Mouse (Mus musculus) MEL (cell line): ENCODE data around the gene Zfp157. TPM values are rescaled to one million over a fixed set of nuclear protein-coding genes. Genes with fewer than 3 reads are reported as not detected.
"Not testable (repeated sequence)": the region's sequence is repeated elsewhere in the genome, so short reads cannot be mapped to it uniquely, and the experiment has no call there.

ENCODE experiments used
- DNase-seq: peaks from one replicate; pipeline ENCODE4 v3.0.0; 2011; ENCODE audit warnings: low read depth, low spot score
- H3K27ac ChIP-seq: 2 replicates; pipeline ENCODE4 v1.5.1; 2012; ENCODE audit warnings: low read depth, mild to moderate bottlenecking, control low read depth, low read length, moderate library complexity; ENCODE audit not compliant: control insufficient read depth
- H3K27me3 ChIP-seq, 2 experiments: fragments of 150-350 bp in 1 of 2; sonication (generic) in 1 of 2; 2 replicates each; pipeline ENCODE4 v1.6.1; 2012; ENCODE audit warnings: low read length in 2 of 2, mild to moderate bottlenecking in 2 of 2, improper control_type of control experiment in 1 of 2, moderate library complexity in 1 of 2; ENCODE audit not compliant: insufficient read depth in 2 of 2, control insufficient read depth in 1 of 2
- H3K36me3 ChIP-seq, 2 experiments: 2 replicates each; pipeline ENCODE4 v1.6.1; 2012 to 2014; ENCODE audit warnings: low read length in 2 of 2, improper control_type of control experiment in 1 of 2, inconsistent platforms in 1 of 2, mild to moderate bottlenecking in 1 of 2; ENCODE audit not compliant: insufficient read depth in 2 of 2, control insufficient read depth in 1 of 2
- H3K4me1 ChIP-seq, 2 experiments: fragments of 150-350 bp in 1 of 2; sonication (generic) in 1 of 2; 2 replicates each; pipeline ENCODE4 v1.6.1; 2012; ENCODE audit warnings: low read length in 2 of 2, improper control_type of control experiment in 1 of 2, mild to moderate bottlenecking in 1 of 2; ENCODE audit not compliant: insufficient read depth in 2 of 2, control insufficient read depth in 1 of 2
- H3K4me3 ChIP-seq, 2 experiments: fragments of 150-350 bp in 1 of 2; sonication (generic) in 1 of 2; 2 replicates each; pipeline ENCODE4 v1.5.1; 2012; ENCODE audit warnings: low read depth in 2 of 2, low read length in 2 of 2, mild to moderate bottlenecking in 2 of 2, moderate library complexity in 2 of 2, control low read depth in 1 of 2, improper control_type of control experiment in 1 of 2; ENCODE audit not compliant: control insufficient read depth in 1 of 2, insufficient read depth in 1 of 2
- H3K79me2 ChIP-seq: 2 replicates; pipeline ENCODE4 v1.6.1; 2012; ENCODE audit warnings: mild to moderate bottlenecking, low read length, moderate library complexity; ENCODE audit not compliant: control insufficient read depth, poor library complexity, insufficient read depth
- H3K9ac ChIP-seq: 2 replicates; pipeline ENCODE4 v1.6.1; 2012; ENCODE audit warnings: low read depth, mild to moderate bottlenecking, control low read depth, low read length, moderate library complexity; ENCODE audit not compliant: control insufficient read depth, poor library complexity, severe bottlenecking
- H3K9me3 ChIP-seq: fragments of 150-350 bp; sonication (generic); replicated peaks from 2 replicates; pipeline ENCODE4 v1.6.1; 2012; ENCODE audit warnings: mild to moderate bottlenecking, low read length, improper control_type of control experiment, moderate library complexity; ENCODE audit not compliant: insufficient read depth
- E2F4 ChIP-seq: IDR thresholded peaks from 2 replicates; pipeline ENCODE4 v1.6.1; 2011; ENCODE audit warnings: low read depth, low read length, improper control_type of control experiment, borderline replicate concordance
- GATA1 ChIP-seq: IDR thresholded peaks from 2 replicates; pipeline ENCODE4 v1.6.1; 2011; ENCODE audit warnings: low read depth, low read length, improper control_type of control experiment
- JUND ChIP-seq: IDR thresholded peaks from 2 replicates; pipeline ENCODE4 v1.6.1; 2011; ENCODE audit warnings: low read depth, mild to moderate bottlenecking, improper control_type of control experiment, low read length
- MEF2A ChIP-seq: IDR thresholded peaks from 2 replicates; pipeline ENCODE4 v1.6.1; 2014; ENCODE audit warnings: low read depth, mild to moderate bottlenecking, inconsistent platforms, low read length, improper control_type of control experiment; ENCODE audit not compliant: poor library complexity, insufficient replicate concordance, severe bottlenecking; ENCODE audit errors: extremely low read depth
- MXI1 ChIP-seq: IDR thresholded peaks from 2 replicates; pipeline ENCODE4 v1.6.1; 2011; ENCODE audit warnings: mild to moderate bottlenecking, low read depth, low read length, improper control_type of control experiment
- MYB ChIP-seq: IDR thresholded peaks from 2 replicates; pipeline ENCODE4 v1.6.1; 2011; ENCODE audit warnings: mild to moderate bottlenecking, low read depth, low read length, improper control_type of control experiment
- NELFE ChIP-seq: IDR thresholded peaks from 2 replicates; pipeline ENCODE4 v1.6.1; 2011; ENCODE audit warnings: low read depth, low read length, improper control_type of control experiment
- POLR2A ChIP-seq, 2 experiments: IDR thresholded peaks; 2 replicates each; pipeline ENCODE4 v1.6.1; 2011 to 2012; ENCODE audit warnings: low read length in 2 of 2, mild to moderate bottlenecking in 2 of 2, control low read depth in 1 of 2, improper control_type of control experiment in 1 of 2, low read depth in 1 of 2, moderate library complexity in 1 of 2; ENCODE audit not compliant: control insufficient read depth in 1 of 2, insufficient read depth in 1 of 2, poor library complexity in 1 of 2
- POLR2AphosphoS2 ChIP-seq: IDR thresholded peaks from 2 replicates; pipeline ENCODE4 v1.6.1; 2011; ENCODE audit warnings: low read length, improper control_type of control experiment
- RCOR1 ChIP-seq: IDR thresholded peaks from 2 replicates; pipeline ENCODE4 v1.6.1; 2012; ENCODE audit warnings: low read depth, mild to moderate bottlenecking, inconsistent platforms, low read length, improper control_type of control experiment
- TCF12 ChIP-seq: IDR thresholded peaks from 2 replicates; pipeline ENCODE4 v1.6.1; 2014; ENCODE audit warnings: low read depth, mild to moderate bottlenecking, inconsistent platforms, low read length, improper control_type of control experiment, moderate library complexity
- UBTF ChIP-seq: IDR thresholded peaks from 2 replicates; pipeline ENCODE4 v1.6.1; 2012; ENCODE audit warnings: low read depth, mild to moderate bottlenecking, inconsistent platforms, low read length, improper control_type of control experiment, moderate library complexity, borderline replicate concordance; ENCODE audit not compliant: insufficient read depth
- USF2 ChIP-seq, 2 experiments: IDR thresholded peaks; 2 replicates each; pipeline ENCODE4 v1.6.1; 2011 to 2012; ENCODE audit warnings: improper control_type of control experiment in 2 of 2, low read length in 2 of 2, borderline replicate concordance in 1 of 2, inconsistent platforms in 1 of 2, low read depth in 1 of 2, mild to moderate bottlenecking in 1 of 2; ENCODE audit not compliant: insufficient read depth in 1 of 2
- ZKSCAN1 ChIP-seq: IDR thresholded peaks from 2 replicates; pipeline ENCODE4 v1.6.1; 2012; ENCODE audit warnings: low read depth, mild to moderate bottlenecking, inconsistent platforms, low read length, improper control_type of control experiment, moderate library complexity
- polyA plus RNA-seq, 2 experiments: library from polyadenylated mRNA; stranded (reverse) in 1 of 2; unstranded in 1 of 2; fragments of >175 nt in 1 of 2; fragments of >200 nt in 1 of 2; gene quantifications; 2 replicates each; pipeline versions ENCODE4 v1.2.1 to v1.2.4; 2012; ENCODE audit warnings: low replicate concordance in 2 of 2, low read depth in 1 of 2; ENCODE audit not compliant: insufficient read length in 2 of 2, insufficient read depth in 1 of 2, missing spikeins in 1 of 2
- total RNA-seq: library from RNA; depleted of rRNA; stranded (reverse); fragments of 300-350 nt; gene quantifications from 2 replicates; pipeline ENCODE4 v1.2.3, GENCODE M21; 2012

The Zfp157 gene
- total and polyA plus RNA-seq, 3 experiments, result 3.8 to 6.7 TPM; not detected in 1

DNA sequence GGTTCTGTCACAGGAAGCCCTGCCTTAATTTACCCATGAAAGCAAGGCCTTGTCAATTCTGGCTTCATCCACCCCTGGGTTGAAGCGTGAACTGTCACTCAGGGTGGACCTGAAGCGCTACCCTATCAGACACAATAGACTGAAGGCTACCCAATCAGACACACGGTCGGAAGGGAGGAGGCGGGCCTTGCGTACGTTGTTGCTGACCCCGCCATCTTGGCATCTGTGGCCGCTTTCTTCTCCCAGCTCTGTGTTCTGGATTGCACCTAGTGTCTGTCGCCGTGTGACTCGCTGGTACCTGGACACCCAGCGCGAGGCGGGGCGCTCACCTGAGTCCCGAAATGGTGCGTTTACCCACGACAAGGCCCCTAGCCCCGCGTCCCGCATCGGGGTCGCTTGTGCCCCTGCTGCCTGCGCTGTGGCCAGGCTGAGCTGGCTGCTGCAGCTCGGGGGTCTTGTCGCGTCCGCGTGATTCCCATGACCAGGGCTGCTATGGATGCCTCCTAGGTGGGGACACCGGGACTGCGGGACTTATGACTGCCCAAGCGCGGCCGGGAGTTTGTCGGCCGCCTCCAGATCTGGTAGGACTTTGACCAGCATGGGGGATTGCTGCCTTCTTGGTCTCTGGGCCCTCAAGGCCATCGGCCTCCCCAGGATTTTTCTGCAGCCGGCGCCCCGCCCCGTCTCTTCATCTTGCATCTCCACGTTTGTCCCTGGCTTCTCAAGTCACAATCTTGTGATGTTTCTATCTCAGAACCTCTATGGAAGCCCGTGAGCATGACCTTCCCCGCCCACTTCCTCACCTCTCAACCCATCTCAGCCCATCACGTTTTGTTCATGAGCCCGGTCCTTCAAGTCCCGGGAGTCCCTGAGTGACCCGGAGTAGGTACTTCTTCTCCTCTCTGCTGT is at the start of gene Zfp157 (continued):
- TF ChIP-seq NELFE (peak; percentile 80), POLR2A (IDR thresholded peaks at IDR 0.05; ENCODE audit: control insufficient read depth in 1 of 2, insufficient read depth in 1 of 2, low read depth in 1 of 2, low read length in 2 of 2, poor library complexity in 1 of 2) (peak; percentile 61 to 76; a peak in 2 of 4 replicates), POLR2AphosphoS2 (0 out of 2 replicates have a peak, but pooled peaks have one; percentile 55), RCOR1 (no peak), E2F4 (no peak)
- TF ChIP-seq, all 39 proteins: peak for 12

DNA sequence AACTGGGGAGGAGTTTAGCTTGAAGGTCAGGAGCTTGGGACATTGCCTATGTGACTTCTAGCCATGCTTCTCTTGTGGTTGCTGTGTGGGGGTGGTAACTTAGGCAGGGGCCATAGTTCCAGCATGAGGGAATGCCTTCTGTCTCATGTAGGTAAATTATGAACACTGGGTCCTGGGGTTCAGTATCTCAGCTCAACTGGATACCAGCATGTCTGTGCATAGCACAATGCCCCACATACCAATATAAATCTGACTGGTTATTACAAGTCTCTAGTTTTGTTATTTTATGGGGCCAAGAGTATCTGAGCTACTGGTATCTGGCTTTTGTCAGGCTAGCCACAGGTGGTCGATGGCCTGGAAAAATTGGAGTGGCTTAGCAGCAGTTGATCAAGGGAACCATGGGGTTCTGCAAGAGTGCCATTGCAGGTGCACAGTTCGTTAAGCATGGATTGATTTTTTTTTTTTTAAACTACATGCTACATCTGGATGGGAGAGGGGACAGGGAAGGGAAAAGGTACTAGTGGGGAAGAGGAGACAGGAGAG is 43.4 kb upstream of the Zfp157 start:
- no peak overlapping the region for H3K27ac ChIP-seq
- TF ChIP-seq E2F4 (no peak), TCF12 (no peak), USF2 (IDR thresholded peaks at IDR 0.05; ENCODE audit: borderline replicate concordance in 1 of 2, insufficient read depth in 1 of 2, low read depth in 1 of 2, low read length in 2 of 2) (no peak), MEF2A (no peak), UBTF (no peak), MYB (no peak), MXI1 (no peak), JUND (no peak), ZKSCAN1 (no peak), GATA1 (no peak)
- TF ChIP-seq, all 39 proteins: peak for 0
- H3K4me1 ChIP-seq, result no peaks in the 10 kb centered on the region
- H3K36me3 ChIP-seq, result no peaks in the 10 kb centered on the region
- no peak overlapping the region for H3K4me3 ChIP-seq
- no peaks in the 10 kb centered on the region for H3K79me2 ChIP-seq
- H3K9ac ChIP-seq, result no peak overlapping the region
- no peaks in the 10 kb centered on the region for H3K9me3 ChIP-seq
- no peaks in the 10 kb centered on the region for H3K27me3 ChIP-seq
- no peak for DNase-seq

DNA sequence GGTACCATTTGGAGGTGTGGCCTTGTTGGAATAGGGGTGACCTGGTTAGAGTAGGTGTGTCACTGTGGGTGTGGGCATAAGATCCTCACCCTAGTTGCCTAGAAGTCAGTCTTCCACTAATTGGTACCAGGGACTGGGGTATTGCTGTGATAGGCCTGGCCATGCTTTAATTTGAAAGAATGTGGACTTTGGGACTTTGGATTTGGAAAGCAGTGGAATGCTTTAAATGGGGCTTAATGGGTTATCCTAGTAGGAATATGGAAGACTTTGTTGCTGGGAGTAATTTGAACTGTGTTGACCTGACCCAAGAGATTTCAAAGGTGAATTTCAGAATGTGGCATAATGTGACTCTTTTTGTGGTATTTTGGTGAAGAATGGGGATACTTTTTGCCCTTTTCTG is 40.8 kb upstream of the Zfp157 start:
- not testable (repeated sequence) for H3K9ac ChIP-seq, H3K4me1 ChIP-seq, H3K27me3 ChIP-seq, H3K79me2 ChIP-seq, H3K9me3 ChIP-seq, H3K27ac ChIP-seq, DNase-seq, H3K36me3 ChIP-seq, H3K4me3 ChIP-seq
